Mouse (Mus musculus): Measurements from ENCODE around the gene Pdzk1ip1.

Pdzk1ip1 gene

DNA sequence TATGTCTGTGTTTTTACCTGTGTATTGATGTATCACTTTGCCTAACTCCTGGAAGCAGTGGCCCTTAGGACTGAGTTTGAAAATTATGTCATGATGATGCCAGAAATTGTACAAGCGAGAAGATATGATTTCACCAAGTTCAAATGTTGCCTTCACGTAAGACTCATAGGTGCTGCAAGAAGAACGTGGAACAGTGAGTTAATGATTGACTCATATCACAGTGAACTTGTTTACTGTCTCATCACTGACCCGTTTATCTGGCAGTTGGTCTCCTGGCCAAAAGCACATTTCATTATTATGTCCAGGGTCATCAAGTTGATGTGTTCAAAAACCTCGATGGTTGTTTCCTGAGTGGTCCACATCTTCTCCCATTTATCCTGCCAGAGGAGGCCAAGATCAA lies 33.1 kb downstream of the Pdzk1ip1 start:
- ATAC-seq (ENCODE audit: low TSS enrichment): no peak

DNA sequence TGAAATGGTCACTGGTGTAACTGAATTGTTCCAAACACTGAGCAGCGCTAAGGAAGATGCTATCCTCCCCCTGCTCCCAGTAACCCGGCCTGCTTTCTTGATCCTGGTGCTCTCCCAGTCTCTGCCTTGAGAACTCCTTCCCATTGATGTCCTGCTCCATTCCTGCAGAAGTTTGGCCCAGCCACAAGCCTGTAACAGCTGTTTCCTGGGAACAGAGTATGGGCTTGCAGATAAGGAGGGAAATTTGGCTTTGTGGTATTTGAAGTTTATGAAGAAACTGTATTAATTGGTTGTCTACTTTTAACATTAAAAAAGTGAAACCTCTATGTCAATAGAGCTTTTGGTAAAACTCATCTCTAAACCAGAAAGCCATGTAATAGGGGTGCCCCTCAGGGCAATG lies 35.0 kb downstream of the Pdzk1ip1 start:
- no peak for ATAC-seq (ENCODE audit: low TSS enrichment)

DNA sequence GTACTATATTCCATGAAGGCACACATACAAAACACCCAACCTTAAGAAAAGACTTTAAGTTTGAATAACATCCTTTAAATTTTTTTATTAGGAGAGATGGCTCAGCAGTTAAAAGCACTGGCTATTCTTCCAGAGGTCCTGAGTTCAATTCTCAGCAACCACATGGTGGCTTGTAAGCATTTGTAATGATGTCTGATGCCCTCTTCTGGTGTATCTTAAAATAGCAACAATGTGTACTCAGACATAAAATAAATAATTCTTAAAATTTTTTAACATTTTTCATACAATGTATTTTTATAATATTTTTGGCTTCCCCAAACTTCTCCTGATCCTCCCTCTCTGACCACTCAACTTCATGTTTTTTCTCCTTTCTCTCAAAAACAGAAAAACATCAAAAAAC lies 36.2 kb downstream of the Pdzk1ip1 start:
- ATAC-seq (ENCODE audit: low TSS enrichment): no peak

DNA sequence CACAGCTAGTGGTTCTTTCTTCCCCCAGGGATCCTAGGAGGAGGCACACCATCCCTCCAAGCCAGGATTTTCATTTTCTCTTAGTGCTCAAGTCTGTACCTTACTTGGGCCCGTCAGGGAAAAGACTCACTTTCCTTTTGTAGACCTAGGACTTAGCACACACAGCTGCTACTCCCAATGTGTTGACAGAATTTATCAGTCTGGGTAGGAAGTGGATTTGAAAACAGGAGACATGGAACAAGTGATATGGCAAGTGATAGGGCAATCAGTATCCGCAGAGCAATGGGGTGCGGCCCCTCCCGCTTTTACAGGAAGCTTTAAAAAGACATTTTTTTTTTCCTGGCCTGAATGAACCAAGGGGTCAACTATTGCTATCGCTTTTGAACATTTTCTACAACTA lies 44.6 kb downstream of the Pdzk1ip1 start:
- ATAC-seq (ENCODE audit: low TSS enrichment): peak; percentile 63

DNA sequence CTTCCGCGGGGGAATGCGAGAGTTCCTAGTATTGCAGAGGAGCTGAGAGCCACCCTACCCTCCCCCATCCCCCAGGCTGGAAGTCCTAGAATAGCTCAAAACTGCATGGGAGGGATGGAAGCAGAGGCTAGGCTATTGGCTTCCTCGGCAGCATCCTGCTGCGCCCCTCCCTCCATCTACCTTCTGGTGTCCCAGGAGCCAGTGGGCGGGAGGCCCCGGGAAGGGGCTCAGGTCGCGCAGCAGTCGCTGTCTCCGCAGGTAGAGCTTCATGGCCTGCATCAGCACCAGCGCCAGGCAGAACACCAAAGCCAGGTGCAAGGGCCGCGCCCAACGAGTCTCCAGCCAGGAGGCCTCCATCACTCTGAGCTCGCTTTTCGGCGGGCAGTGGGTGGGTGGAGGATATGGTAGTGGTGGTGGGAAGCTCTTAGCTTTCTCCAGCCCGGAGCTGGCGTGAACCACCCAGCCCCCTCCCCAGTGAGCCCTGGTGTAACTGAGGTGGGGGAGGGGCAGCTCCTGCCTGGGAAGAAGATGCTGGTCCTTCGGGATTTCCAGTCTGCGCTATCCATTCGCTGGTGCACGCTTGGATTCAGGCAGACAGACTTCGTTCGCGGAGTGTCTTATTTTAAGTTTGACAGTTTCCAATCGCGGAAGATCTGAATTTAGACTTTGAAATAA lies 45.2 kb downstream of the Pdzk1ip1 start, which contains the start of gene Cyp4x1:
Cyp4x1 (minus strand) TSS at position 661 of the 675 bp plus-strand sequence.
- peak; percentile 93 for ATAC-seq (ENCODE audit: low TSS enrichment)

DNA sequence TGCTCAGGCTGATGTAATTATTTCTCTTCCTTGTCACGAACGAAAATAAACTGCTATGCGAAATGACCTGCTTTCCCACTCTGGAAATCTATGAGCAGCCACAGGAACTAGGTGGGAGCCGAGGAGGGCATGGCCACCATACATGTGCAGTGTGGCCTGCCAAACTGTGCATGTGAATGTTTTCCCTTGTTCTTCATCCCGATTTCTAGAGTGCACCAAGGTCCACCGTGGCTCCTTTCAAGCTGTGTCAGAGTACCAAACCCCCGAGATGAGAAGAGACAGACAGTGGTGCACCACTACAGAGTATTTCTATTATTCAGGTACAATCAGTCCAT lies 45.8 kb downstream of the Pdzk1ip1 start:
- ATAC-seq (ENCODE audit: low TSS enrichment): peak; percentile 63
